Mouse (Mus musculus): ENCODE results near the gene Ddb1.

Gene Ddb1

GRCm38 (mm10) chr19:10662665-10663064 lies 57.5 kb downstream of the Ddb1 start:
- DNase-seq = no peak

GRCm38 (mm10) chr19:10665093-10665492 lies 60.0 kb downstream of the Ddb1 start:
- no peak for DNase-seq

GRCm38 (mm10) chr19:10665499-10665898 lies 60.4 kb downstream of the Ddb1 start:
- DNase-seq = peak; percentile 72

- DNase-seq = no peak
Measured at GRCm38 (mm10) chr19:10671319-10671718, 66.2 kb downstream of the Ddb1 start.

- DNase-seq = no peak
Measured at GRCm38 (mm10) chr19:10671854-10672417, 66.8 kb downstream of the Ddb1 start.

- no peak for DNase-seq
Measured at GRCm38 (mm10) chr19:10673275-10673674, 68.1 kb downstream of the Ddb1 start.

GRCm38 (mm10) chr19:10676656-10677055 lies 71.5 kb downstream of the Ddb1 start:
- DNase-seq = no peak

- DNase-seq = peak; percentile 92
Measured at GRCm38 (mm10) chr19:10677915-10678771, 73.0 kb downstream of the Ddb1 start, which contains the start of gene Pga5. Gene Pga5 (minus strand): TSS chr19:10678071.

GRCm38 (mm10) chr19:10678772-10679067 lies 73.6 kb downstream of the Ddb1 start:
- DNase-seq = no peak
